In the genomic region with DNA sequence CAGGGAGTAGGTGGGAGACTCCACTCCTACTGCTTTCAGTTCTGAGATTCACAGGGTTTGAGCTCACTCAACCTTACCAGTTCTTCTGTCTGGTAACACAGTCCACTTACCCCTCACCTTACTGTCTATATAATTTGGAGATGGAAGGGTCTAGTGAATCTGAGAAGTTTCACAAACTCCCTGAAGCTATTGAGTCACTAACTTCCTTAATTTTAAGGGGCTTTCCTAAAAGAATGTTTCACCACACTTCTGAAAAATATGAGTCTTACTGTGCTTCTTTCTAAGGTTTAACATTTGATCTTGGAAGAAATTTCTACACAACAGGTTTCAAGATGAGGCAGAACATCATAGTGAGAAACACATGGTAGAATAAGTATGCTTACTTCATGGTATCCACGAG, we compare ENCODE assay signal across 21 mouse cellular contexts.
"Had no signal": no experiment of that assay in that cellular context is flagged by ENCODE, and none has a peak within 500 bp of the region (broad histone marks: within the 10 kb centered on the region; RNA-seq: fewer than 3 reads in every experiment).

No protein-coding gene starts in this region.

- H3K27ac ChIP-seq: gastrocnemius, adult 2 months; hindbrain, embryonic 13.5 days; hindbrain, embryonic 15.5 days; intestine, embryonic 15.5 days; left cerebral cortex, adult 2 months; limb, embryonic 10.5 days; limb, embryonic 12.5 days; liver, embryonic 13.5 days had no signal

- DNase-seq: gastrocnemius, adult 2 months; gastrocnemius, postnatal 10 days; gastrocnemius, postnatal 36 days; heart, adult 18-20 months; heart, postnatal 10 days; kidney, adult 18-20 months; kidney, adult 8-10 months; kidney, postnatal 10 days; kidney, postnatal 25 days; kidney, postnatal 4 days; liver; liver, embryonic 13.5 days had no signal

- H3K9me3 ChIP-seq: heart, embryonic 12.5 days; hindbrain, embryonic 13.5 days; hindbrain, embryonic 15.5 days; intestine, embryonic 15.5 days; limb, embryonic 10.5 days; limb, embryonic 12.5 days; liver, embryonic 13.5 days had no signal

- H3K36me3 ChIP-seq: heart, embryonic 12.5 days; hindbrain, embryonic 13.5 days; hindbrain, embryonic 15.5 days; intestine, embryonic 15.5 days; limb, embryonic 10.5 days; limb, embryonic 12.5 days; liver, embryonic 13.5 days had no signal

- H3K4me1 ChIP-seq: heart, embryonic 12.5 days; hindbrain, embryonic 13.5 days; hindbrain, embryonic 15.5 days; intestine, embryonic 15.5 days; limb, embryonic 10.5 days; limb, embryonic 12.5 days; liver, embryonic 13.5 days had no signal

- H3K4me3 ChIP-seq: gastrocnemius, adult 2 months; heart, embryonic 12.5 days; hindbrain, embryonic 13.5 days; hindbrain, embryonic 15.5 days; intestine, embryonic 15.5 days; left cerebral cortex, adult 2 months; limb, embryonic 10.5 days; limb, embryonic 12.5 days; liver, embryonic 13.5 days had no signal

- H3K27me3 ChIP-seq: heart, embryonic 12.5 days; hindbrain, embryonic 13.5 days; hindbrain, embryonic 15.5 days; intestine, embryonic 15.5 days; limb, embryonic 12.5 days; liver, embryonic 13.5 days had no signal

- ATAC-seq: inflammation-experienced regulatory T-cells, adult 6 months; intestine, embryonic 15.5 days; intestine, postnatal 0 days had no signal
